Mouse (Mus musculus): ENCODE results near the gene Ccdc62. TPM values are rescaled to one million over a fixed set of nuclear protein-coding genes. Genes with fewer than 3 reads are reported as not detected.

Gene Ccdc62
- polyA plus RNA-seq, 1 experiment = 2.3 TPM

DNA sequence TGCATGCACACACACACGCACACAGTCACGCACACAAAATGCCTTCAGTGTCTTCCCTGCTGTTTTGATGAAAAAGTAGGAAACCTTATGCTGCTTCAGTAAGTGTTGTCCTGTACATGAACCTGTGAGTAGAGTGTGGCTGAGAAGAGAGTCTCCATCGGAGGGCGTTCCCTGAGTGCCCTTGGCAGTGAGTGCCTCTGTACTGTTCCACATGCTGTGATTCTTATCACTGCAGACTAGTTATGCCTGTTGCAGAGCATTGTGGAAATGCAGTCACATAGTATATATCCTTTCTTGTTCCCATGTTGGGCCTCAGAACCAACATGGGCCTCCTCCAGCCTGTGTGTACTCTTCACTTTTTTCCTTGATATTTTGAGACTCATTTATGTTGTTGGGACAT, 33.7 kb downstream of the Ccdc62 start:
- WGBS = 98% methylated on average over 4 of the region's 4 CpGs

DNA sequence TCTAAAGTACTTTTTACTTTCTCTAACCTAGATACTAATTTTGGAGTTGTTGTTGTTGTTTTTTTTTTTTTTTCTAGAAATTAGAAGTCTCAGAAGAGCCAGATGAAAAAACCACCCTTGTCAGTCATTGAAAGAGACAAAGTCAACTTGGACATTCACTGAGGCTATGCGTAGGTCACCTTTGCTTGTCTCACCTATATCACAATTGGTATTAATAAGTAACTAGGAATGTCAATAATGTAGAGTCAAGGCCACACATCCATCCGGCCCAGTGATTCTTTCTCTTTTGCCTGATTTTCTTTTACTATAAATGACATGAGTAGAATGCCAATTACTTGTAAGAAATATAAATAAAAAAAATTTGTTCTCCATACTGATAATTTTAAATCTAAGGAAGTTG, 36.3 kb downstream of the Ccdc62 start:
- H3K4me1 ChIP-seq (replicated peaks; ENCODE audit: control insufficient read depth, insufficient read depth, low read length) = no peaks in the 10 kb centered on the region

More for the DNA sequence above, 33.7 kb downstream of the Ccdc62 start:
- DNase-seq = no peak
- Histone ChIP-seq H3K36me3 (ENCODE audit: control insufficient read depth, insufficient read depth, low read length) (no peaks in the 10 kb centered on the region), H3K4me1 (replicated peaks; ENCODE audit: control insufficient read depth, insufficient read depth, low read length) (no peaks in the 10 kb centered on the region), H3K27me3 (ENCODE audit: control insufficient read depth, insufficient read depth, low read length) (no peaks in the 10 kb centered on the region), H3K27ac (ENCODE audit: control insufficient read depth, insufficient read depth, low read length) (no peak overlapping the region), H3K4me3 (ENCODE audit: control insufficient read depth, insufficient read depth, low read length) (no peak overlapping the region)
- no peak for TF ChIP-seq CTCF (IDR thresholded peaks at IDR 0.05; ENCODE audit: borderline replicate concordance, control insufficient read depth, extremely low read depth, insufficient read depth, low read length, poor library complexity)
- TF ChIP-seq POLR2A (IDR thresholded peaks at IDR 0.05; ENCODE audit: control insufficient read depth, extremely low read depth, insufficient read depth, low read length, poor library complexity) = no peak

DNA sequence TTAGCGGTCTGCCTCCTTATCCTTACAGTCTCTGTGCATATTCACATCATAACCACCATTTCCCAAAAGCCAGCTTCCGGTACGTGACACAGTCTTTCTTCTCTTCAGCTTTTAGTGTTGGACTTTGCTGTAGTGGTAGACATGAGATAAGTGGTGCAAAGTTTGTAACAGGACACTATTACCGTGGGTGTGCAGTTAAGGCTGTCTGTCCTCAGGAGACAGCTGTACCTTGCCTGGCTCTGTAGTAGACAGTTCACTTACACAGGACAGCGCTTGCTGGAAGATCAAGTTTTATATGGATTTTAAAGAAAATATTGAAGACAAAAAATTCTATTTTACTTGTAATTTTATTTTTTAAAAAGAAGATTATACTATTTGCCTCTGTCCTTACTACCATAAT, 38.0 kb downstream of the Ccdc62 start:
- Histone ChIP-seq H3K27me3 (ENCODE audit: control insufficient read depth, insufficient read depth, low read length) (no peaks in the 10 kb centered on the region), H3K36me3 (ENCODE audit: control insufficient read depth, insufficient read depth, low read length) (no peaks in the 10 kb centered on the region), H3K4me1 (replicated peaks; ENCODE audit: control insufficient read depth, insufficient read depth, low read length) (peaks cover 3% of the 10 kb centered on the region; the same call in 1 of the 2 replicates), H3K27ac (ENCODE audit: control insufficient read depth, insufficient read depth, low read length) (no peak overlapping the region), H3K4me3 (ENCODE audit: control insufficient read depth, insufficient read depth, low read length) (no peak overlapping the region)
- no peak for DNase-seq
- TF ChIP-seq CTCF (IDR thresholded peaks at IDR 0.05; ENCODE audit: borderline replicate concordance, control insufficient read depth, extremely low read depth, insufficient read depth, low read length, poor library complexity) = no peak
- TF ChIP-seq POLR2A (IDR thresholded peaks at IDR 0.05; ENCODE audit: control insufficient read depth, extremely low read depth, insufficient read depth, low read length, poor library complexity) = no peak
- 94% methylated on average over 5 of the region's 5 CpGs for WGBS

More for the DNA sequence above, 36.3 kb downstream of the Ccdc62 start:
- no peaks in the 10 kb centered on the region for H3K36me3 ChIP-seq (ENCODE audit: control insufficient read depth, insufficient read depth, low read length)
- no peaks in the 10 kb centered on the region for H3K27me3 ChIP-seq (ENCODE audit: control insufficient read depth, insufficient read depth, low read length)
- no peak for TF ChIP-seq CTCF (IDR thresholded peaks at IDR 0.05; ENCODE audit: borderline replicate concordance, control insufficient read depth, extremely low read depth, insufficient read depth, low read length, poor library complexity)
- TF ChIP-seq POLR2A (IDR thresholded peaks at IDR 0.05; ENCODE audit: control insufficient read depth, extremely low read depth, insufficient read depth, low read length, poor library complexity) = no peak
- WGBS = 99% methylated on average over 2 of the region's 2 CpGs
- DNase-seq = no peak
- no peak overlapping the region for H3K27ac ChIP-seq (ENCODE audit: control insufficient read depth, insufficient read depth, low read length)
- H3K4me3 ChIP-seq (ENCODE audit: control insufficient read depth, insufficient read depth, low read length) = no peak overlapping the region

DNA sequence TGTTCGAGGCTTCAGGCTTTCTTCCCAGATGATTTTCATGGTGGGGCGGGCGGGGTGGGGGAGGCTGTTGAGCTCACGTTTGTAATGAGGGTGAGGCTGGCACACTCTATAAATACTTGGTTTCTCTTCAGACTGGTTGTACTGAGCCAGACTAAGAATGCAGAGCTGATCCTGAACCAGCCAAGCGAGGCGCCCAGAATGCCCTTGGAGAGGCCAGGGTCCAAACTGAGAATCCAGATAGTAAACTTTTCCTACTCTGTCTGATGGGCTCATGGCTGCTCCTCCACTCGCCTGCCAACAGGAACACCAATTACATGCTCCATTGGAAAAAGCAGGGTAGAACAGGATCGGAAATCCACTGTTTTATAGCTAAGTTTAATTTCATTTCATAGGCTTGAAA, 38.7 kb downstream of the Ccdc62 start:
- TF ChIP-seq CTCF (IDR thresholded peaks at IDR 0.05; ENCODE audit: borderline replicate concordance, control insufficient read depth, extremely low read depth, insufficient read depth, low read length, poor library complexity) (no peak), POLR2A (IDR thresholded peaks at IDR 0.05; ENCODE audit: control insufficient read depth, extremely low read depth, insufficient read depth, low read length, poor library complexity) (no peak)

DNA sequence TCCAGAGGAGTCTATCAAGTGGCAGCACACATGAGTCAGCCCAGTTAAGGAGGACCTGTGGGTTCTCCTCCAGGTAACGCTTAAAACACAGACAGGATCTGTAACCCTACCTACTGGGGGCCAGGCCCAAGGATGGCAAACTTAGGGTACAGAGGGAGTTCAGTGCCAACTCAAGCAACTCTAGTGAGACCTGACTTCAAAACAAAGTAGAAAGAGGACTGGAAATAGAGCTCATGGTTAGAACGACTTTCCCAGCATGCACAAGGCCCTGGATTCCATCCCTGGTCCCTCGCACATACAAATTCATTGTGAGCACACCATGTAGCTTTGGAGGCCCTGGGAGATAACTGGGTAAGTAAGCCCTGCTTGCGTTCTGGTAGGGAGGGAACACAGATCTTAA, 40.1 kb downstream of the Ccdc62 start:
- no peak overlapping the region for H3K4me3 ChIP-seq (ENCODE audit: control insufficient read depth, insufficient read depth, low read length)
- no peak for DNase-seq
- WGBS = 93% methylated on average over 4 of the region's 4 CpGs
- peaks cover 10% of the 10 kb centered on the region; the same call in 1 of the 2 replicates for H3K4me1 ChIP-seq (replicated peaks; ENCODE audit: control insufficient read depth, insufficient read depth, low read length)
- H3K36me3 ChIP-seq (ENCODE audit: control insufficient read depth, insufficient read depth, low read length) = no peaks in the 10 kb centered on the region
- TF ChIP-seq POLR2A (IDR thresholded peaks at IDR 0.05; ENCODE audit: control insufficient read depth, extremely low read depth, insufficient read depth, low read length, poor library complexity) (no peak), CTCF (IDR thresholded peaks at IDR 0.05; ENCODE audit: borderline replicate concordance, control insufficient read depth, extremely low read depth, insufficient read depth, low read length, poor library complexity) (no peak)
- no peaks in the 10 kb centered on the region for H3K27me3 ChIP-seq (ENCODE audit: control insufficient read depth, insufficient read depth, low read length)
- H3K27ac ChIP-seq (ENCODE audit: control insufficient read depth, insufficient read depth, low read length) = no peak overlapping the region

More for the DNA sequence above, 38.7 kb downstream of the Ccdc62 start:
- DNase-seq = no peak
- Histone ChIP-seq H3K4me1 (replicated peaks; ENCODE audit: control insufficient read depth, insufficient read depth, low read length) (peaks cover 7% of the 10 kb centered on the region; the same call in 1 of the 2 replicates), H3K27ac (ENCODE audit: control insufficient read depth, insufficient read depth, low read length) (no peak overlapping the region), H3K4me3 (ENCODE audit: control insufficient read depth, insufficient read depth, low read length) (no peak overlapping the region), H3K36me3 (ENCODE audit: control insufficient read depth, insufficient read depth, low read length) (no peaks in the 10 kb centered on the region), H3K27me3 (ENCODE audit: control insufficient read depth, insufficient read depth, low read length) (no peaks in the 10 kb centered on the region)
- WGBS = 91% methylated on average over 8 of the region's 8 CpGs

DNA sequence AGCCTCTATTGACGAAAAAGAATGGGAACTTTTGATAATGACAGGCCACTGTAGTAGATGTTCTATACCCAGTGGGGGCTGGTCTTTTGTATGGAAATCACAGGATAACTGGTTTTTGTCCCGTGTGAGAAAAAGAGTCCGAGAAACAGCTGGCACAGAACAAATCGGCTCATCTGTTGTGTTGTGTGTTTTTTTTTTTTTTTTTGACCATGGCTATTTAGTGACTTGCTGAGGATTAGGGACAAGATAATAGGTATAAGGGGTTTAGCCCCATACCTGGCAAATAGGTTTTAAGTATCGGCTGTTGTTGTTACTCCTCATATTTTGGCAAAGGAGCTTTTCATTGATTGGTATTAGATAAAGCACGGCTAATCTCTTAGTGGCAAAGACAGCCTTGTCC, 42.0 kb downstream of the Ccdc62 start:
- no peak overlapping the region for H3K4me3 ChIP-seq (ENCODE audit: control insufficient read depth, insufficient read depth, low read length)
- no peak overlapping the region for H3K27ac ChIP-seq (ENCODE audit: control insufficient read depth, insufficient read depth, low read length)
- H3K36me3 ChIP-seq (ENCODE audit: control insufficient read depth, insufficient read depth, low read length) = no peaks in the 10 kb centered on the region
- TF ChIP-seq CTCF (IDR thresholded peaks at IDR 0.05; ENCODE audit: borderline replicate concordance, control insufficient read depth, extremely low read depth, insufficient read depth, low read length, poor library complexity) = no peak
- TF ChIP-seq POLR2A (IDR thresholded peaks at IDR 0.05; ENCODE audit: control insufficient read depth, extremely low read depth, insufficient read depth, low read length, poor library complexity) = no peak
- DNase-seq = no peak
- H3K27me3 ChIP-seq (ENCODE audit: control insufficient read depth, insufficient read depth, low read length) = no peaks in the 10 kb centered on the region
- peaks cover 14% of the 10 kb centered on the region for H3K4me1 ChIP-seq (replicated peaks; ENCODE audit: control insufficient read depth, insufficient read depth, low read length)
- WGBS = 83% methylated on average over 6 of the region's 6 CpGs
